Mouse (Mus musculus): Measurements from ENCODE around the gene Rhox4a.

Gene Rhox4a

DNA sequence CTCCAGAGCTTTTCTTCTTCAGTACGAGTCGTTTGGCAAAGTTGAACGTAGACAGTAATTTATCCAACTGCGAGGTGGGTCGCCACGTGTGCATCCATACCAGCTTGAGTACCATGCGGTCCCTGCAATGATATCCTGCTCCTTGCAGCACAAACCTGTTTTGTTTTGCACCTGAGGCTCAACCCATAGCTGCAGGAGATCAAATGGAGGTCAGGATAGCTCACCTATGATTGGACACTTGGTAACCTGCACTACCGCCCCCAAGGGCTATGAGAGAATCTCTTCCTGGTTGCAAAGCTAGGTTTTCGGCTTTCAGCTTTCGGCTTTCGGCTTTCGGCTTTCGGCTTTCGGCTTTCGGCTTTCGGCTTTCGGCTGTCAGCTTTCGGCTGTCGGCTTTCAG is at the start of gene Rhox4a:
Gene Rhox4a (plus strand): TSS at position 301 of the 400 bp plus-strand sequence.
- in situ Hi-C loops (cut with MboI, MseI) = loop anchor here (10.0 to 25.0 kb wide), 3 partner anchors 220 to 597 kb away; partner anchors contain the start of gene Rhox4c (in 1 of the 2)

DNA sequence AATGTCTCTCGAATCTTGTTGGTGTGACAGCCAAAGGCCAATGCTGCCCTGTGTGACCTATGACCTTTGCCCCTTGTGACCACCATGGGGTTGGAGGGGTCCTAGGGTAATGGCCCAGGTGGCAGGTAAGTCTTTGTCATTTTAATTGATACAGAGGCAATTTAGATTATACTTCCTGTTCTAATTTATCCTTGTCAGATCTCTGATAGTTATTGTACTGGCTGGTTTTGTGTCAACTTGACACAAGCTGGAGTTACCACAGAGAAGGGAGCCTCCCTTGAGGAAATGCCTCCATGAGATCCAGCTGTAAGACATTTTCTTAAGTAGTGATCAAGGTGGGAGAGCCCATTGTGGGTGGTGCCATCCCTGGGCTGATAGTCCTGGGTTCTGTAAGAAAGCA is 43.0 kb upstream of the Rhox4a start, which contains the start of gene Rhox1:
Gene Rhox1 (minus strand): TSS at position 101 of the 400 bp plus-strand sequence.
- in situ Hi-C loops (cut with MboI, MseI) = loop anchor here in 1 of 2 experiments (10.0 kb wide), 2 partner anchors 53 to 183 kb away; no protein-coding TSS in a partner anchor

DNA sequence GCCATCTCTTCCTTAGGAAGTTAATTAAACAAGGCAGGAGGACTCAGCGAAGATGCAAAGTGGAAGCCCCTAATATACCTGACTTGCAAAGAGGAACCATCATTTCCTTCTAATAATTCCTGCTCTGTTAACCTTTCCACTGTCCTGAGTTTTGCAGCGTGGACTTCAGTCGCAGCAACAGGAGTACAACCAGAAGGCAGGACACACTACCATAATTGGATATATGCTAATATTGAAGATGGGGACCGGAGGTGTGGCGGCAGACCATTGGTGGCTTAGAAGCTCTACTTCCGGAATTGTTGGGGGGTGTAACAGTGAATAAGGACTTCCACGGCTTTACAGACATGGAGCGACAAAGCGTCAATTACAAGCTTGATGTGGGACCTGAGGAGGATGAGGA is 20.5 kb upstream of the Rhox4a start, which contains the start of gene Rhox2a:
Gene Rhox2a (plus strand): TSS at position 301 of the 400 bp plus-strand sequence.
- in situ Hi-C loops (cut with MboI, MseI) = loop anchor here (5.0 to 25.0 kb wide), 4 partner anchors 163 to 568 kb away; partner anchors contain the start of genes Rhox5 (in 2 of the 2), Rhox2c (in 1 of the 2), Rhox2f (in 1 of the 2) and Rhox3c (in 1 of the 2)

DNA sequence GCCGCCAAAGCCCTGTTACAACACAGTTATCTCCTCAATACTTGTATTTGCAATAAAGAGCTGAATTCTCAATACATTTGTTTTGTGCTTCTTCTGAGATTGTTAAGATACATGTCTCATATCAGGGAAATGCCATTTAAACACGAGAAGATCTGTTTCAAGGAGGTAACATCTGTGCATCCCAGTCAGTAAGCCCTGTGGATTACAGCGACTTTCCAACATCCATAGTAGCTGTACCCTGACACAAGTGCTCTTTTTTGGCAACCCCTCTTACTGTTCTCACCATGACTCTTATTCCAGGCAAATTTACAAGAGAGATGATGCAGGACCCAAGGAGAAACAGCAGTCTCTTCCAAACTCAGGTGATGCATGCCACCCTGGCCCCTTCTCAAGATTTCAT is 15.5 kb upstream of the Rhox4a start, which contains the start of gene Rhox3a:
Gene Rhox3a (plus strand): TSS at position 301 of the 400 bp plus-strand sequence.
- in situ Hi-C loops (cut with MboI, MseI) = loop anchor here (5.0 to 25.0 kb wide), 6 partner anchors 205 to 613 kb away; partner anchors contain the start of genes Rhox3e (in 2 of the 2), Rhox5 (in 2 of the 2), Rhox2c (in 1 of the 2) and Rhox2f (in 1 of the 2)

All from T-helper 17 cell (primary cell).